Mouse (Mus musculus) CH12.LX (cell line): ENCODE results near the gene Foxn1. TPM values are rescaled to one million over a fixed set of nuclear protein-coding genes. Genes with fewer than 3 reads are reported as not detected.

Experiments used
- DNase-seq: peaks from one replicate; pipeline ENCODE4 v3.0.0-alpha.2; 2013; ENCODE audit errors: extremely low read depth
- H3K27ac ChIP-seq: 2 replicates; pipeline ENCODE4 v1.5.1; 2012; ENCODE audit warnings: low read depth, mild to moderate bottlenecking, control low read depth, moderate library complexity; ENCODE audit not compliant: insufficient read depth
- H3K27me3 ChIP-seq: replicated peaks from 2 replicates; pipeline ENCODE3; 2012; ENCODE audit warnings: inconsistent platforms
- H3K36me3 ChIP-seq, 2 experiments: replicated peaks in 1 of 2; 2 replicates each; pipeline versions ENCODE3 to v1.6.1; 2012; ENCODE audit warnings: inconsistent platforms in 1 of 2, low read length in 1 of 2, mild to moderate bottlenecking in 1 of 2, mixed read lengths in 1 of 2, moderate library complexity in 1 of 2; ENCODE audit not compliant: control insufficient read depth in 1 of 2, insufficient read depth in 1 of 2
- H3K4me1 ChIP-seq, 2 experiments: 2 replicates each; pipeline ENCODE4 v1.6.1; 2012; ENCODE audit warnings: inconsistent platforms in 1 of 2, moderate library complexity in 1 of 2; ENCODE audit not compliant: insufficient read depth in 2 of 2, control insufficient read depth in 1 of 2
- H3K4me2 ChIP-seq: 2 replicates; pipeline ENCODE4 v1.6.1; 2012; ENCODE audit warnings: low read depth, mild to moderate bottlenecking, control low read depth; ENCODE audit not compliant: poor library complexity, insufficient read depth, severe bottlenecking
- H3K4me3 ChIP-seq, 3 experiments: fragments of 150-350 bp in 1 of 3; sonication (generic) in 1 of 3; replicated peaks in 1 of 3; 2 replicates each; pipeline versions ENCODE3 to v1.5.1; 2011 to 2012; ENCODE audit warnings: low read depth in 2 of 3, low read length in 2 of 3, mild to moderate bottlenecking in 2 of 3, moderate library complexity in 2 of 3, control low read depth in 1 of 3, improper control_type of control experiment in 1 of 3, inconsistent platforms in 1 of 3, mixed read lengths in 1 of 3; ENCODE audit not compliant: poor library complexity in 1 of 3
- H3K79me2 ChIP-seq: replicated peaks from 2 replicates; pipeline ENCODE4 v1.6.1; 2012; ENCODE audit warnings: mild to moderate bottlenecking, moderate library complexity; ENCODE audit not compliant: control insufficient read depth, poor library complexity, insufficient read depth, severe bottlenecking; ENCODE audit errors: extremely low read depth
- H3K9ac ChIP-seq: 2 replicates; pipeline ENCODE4 v1.6.1; 2012; ENCODE audit warnings: low read depth, mild to moderate bottlenecking, control low read depth, moderate library complexity; ENCODE audit not compliant: insufficient read depth
- H3K9me3 ChIP-seq: replicated peaks from 2 replicates; pipeline ENCODE3; 2012; ENCODE audit warnings: low read length, inconsistent platforms, mixed read lengths
- BHLHE40 ChIP-seq: IDR thresholded peaks from 2 replicates; pipeline ENCODE4 v1.6.1; 2011; ENCODE audit warnings: mild to moderate bottlenecking, low read depth, low read length, improper control_type of control experiment
- CTCF ChIP-seq, 2 experiments: IDR thresholded peaks in 1 of 2; conservative IDR thresholded peaks in 1 of 2; 2 replicates each; pipeline ENCODE4 v1.5.1; 2011 to 2012; ENCODE audit warnings: low read depth in 2 of 2, low read length in 2 of 2, improper control_type of control experiment in 1 of 2, inconsistent platforms in 1 of 2, mild to moderate bottlenecking in 1 of 2, moderate library complexity in 1 of 2
- E2F4 ChIP-seq: IDR thresholded peaks from 2 replicates; pipeline ENCODE4 v1.6.1; 2011; ENCODE audit warnings: low read depth, low read length, improper control_type of control experiment; ENCODE audit not compliant: insufficient replicate concordance
- EP300 ChIP-seq: IDR thresholded peaks from 2 replicates; pipeline ENCODE4 v1.6.1; 2011; ENCODE audit warnings: low read length, improper control_type of control experiment
- ETS1 ChIP-seq: conservative IDR thresholded peaks from 2 replicates; pipeline ENCODE4 v1.6.1; 2012; ENCODE audit warnings: low read depth, mild to moderate bottlenecking, inconsistent platforms, low read length, improper control_type of control experiment, moderate library complexity
- JUND ChIP-seq: conservative IDR thresholded peaks from 2 replicates; pipeline ENCODE4 v1.6.1; 2011; ENCODE audit warnings: low read depth, low read length, improper control_type of control experiment
- KAT2A ChIP-seq: IDR thresholded peaks from 2 replicates; pipeline ENCODE4 v1.6.1; 2012; ENCODE audit warnings: low read length, improper control_type of control experiment, inconsistent platforms; ENCODE audit not compliant: insufficient replicate concordance
- MAZ ChIP-seq: IDR thresholded peaks from 2 replicates; pipeline ENCODE4 v1.6.1; 2012; ENCODE audit warnings: low read depth, mild to moderate bottlenecking, inconsistent platforms, low read length, improper control_type of control experiment, moderate library complexity
- MEF2A ChIP-seq: IDR thresholded peaks from 2 replicates; pipeline ENCODE4 v1.6.1; 2014; ENCODE audit warnings: low read depth, mild to moderate bottlenecking, inconsistent platforms, low read length, improper control_type of control experiment, borderline replicate concordance
- MYC ChIP-seq: IDR thresholded peaks from 2 replicates; pipeline ENCODE4 v1.6.1; 2011; ENCODE audit warnings: low read depth, mild to moderate bottlenecking, improper control_type of control experiment, low read length
- NRF1 ChIP-seq: IDR thresholded peaks from 2 replicates; pipeline ENCODE4 v1.6.1; 2014; ENCODE audit warnings: low read depth, mild to moderate bottlenecking, inconsistent platforms, low read length, improper control_type of control experiment, moderate library complexity
- POLR2A ChIP-seq: IDR thresholded peaks from 2 replicates; pipeline ENCODE4 v1.6.1; 2011; ENCODE audit warnings: low read depth, mild to moderate bottlenecking, improper control_type of control experiment, low read length
- POLR2AphosphoS2 ChIP-seq: IDR thresholded peaks from 2 replicates; pipeline ENCODE4 v1.6.1; 2011; ENCODE audit warnings: low read depth, low read length, improper control_type of control experiment
- RAD21 ChIP-seq: IDR thresholded peaks from 2 replicates; pipeline ENCODE4 v1.6.1; 2011; ENCODE audit warnings: low read depth, mild to moderate bottlenecking, low read length, improper control_type of control experiment, moderate library complexity
- RCOR1 ChIP-seq: conservative IDR thresholded peaks from 2 replicates; pipeline ENCODE4 v1.6.1; 2012; ENCODE audit warnings: low read depth, mild to moderate bottlenecking, inconsistent platforms, low read length, improper control_type of control experiment
- SIN3A ChIP-seq: IDR thresholded peaks from 2 replicates; pipeline ENCODE4 v1.6.1; 2012; ENCODE audit warnings: low read length, improper control_type of control experiment, inconsistent platforms
- SMC3 ChIP-seq: IDR thresholded peaks from 2 replicates; pipeline ENCODE4 v1.6.1; 2011; ENCODE audit warnings: low read depth, low read length, improper control_type of control experiment
- USF2 ChIP-seq: conservative IDR thresholded peaks from 2 replicates; pipeline ENCODE4 v1.6.1; 2011; ENCODE audit warnings: low read depth, low read length, improper control_type of control experiment
- ZMIZ1 ChIP-seq: IDR thresholded peaks from 2 replicates; pipeline ENCODE4 v1.6.1; 2012; ENCODE audit warnings: low read depth, mild to moderate bottlenecking, inconsistent platforms, low read length, improper control_type of control experiment
- dilution Hi-C: fragments of 300-500 bp; cut with MboI; formaldehyde crosslinking; loops from 2 replicates; pipeline ENCODE4 v1.14.3; 2020; ENCODE audit warnings: low sequenced_read_pairs; ENCODE audit not compliant: extremely low pct_unique_long_range_greater_than_20kb, extremely low pct_ligation_motif_present
- in situ Hi-C: fragments of 300-500 bp; cut with MboI; formaldehyde crosslinking; loops from 3 replicates; pipeline ENCODE4 v1.14.3; 2019; ENCODE audit warnings: low sequenced_read_pairs, low pct_ligation_motif_present, low pct_unique_long_range_greater_than_20kb, mixed read lengths
- polyA plus RNA-seq: library from polyadenylated mRNA; unstranded; fragments of >175 nt; gene quantifications from 2 replicates; pipeline ENCODE4 v1.2.1, GENCODE M21; 2012; ENCODE audit warnings: low read depth; ENCODE audit not compliant: insufficient read length
- total RNA-seq, 2 experiments: library from RNA; depleted of rRNA; stranded (reverse); fragments of 300-350 nt in 1 of 2; fragments of >200 nt in 1 of 2; gene quantifications; 2 replicates each; pipeline ENCODE4 v1.2.3; 2012 to 2014

The Foxn1 gene
- total and polyA plus RNA-seq, 3 experiments = not detected

GRCm38 (mm10) chr11:78425572-78425971 lies 39.2 kb upstream of the Foxn1 start:
- dilution Hi-C loops = no loop called here
- no peak overlapping the region for H3K4me3 ChIP-seq
- no peak overlapping the region for H3K4me2 ChIP-seq
- H3K9ac ChIP-seq = no peak overlapping the region
- peaks cover 62% of the 10 kb centered on the region for H3K27me3 ChIP-seq
- no peak overlapping the region for H3K27ac ChIP-seq
- H3K36me3 ChIP-seq = no peaks in the 10 kb centered on the region
- in situ Hi-C loops = no loop called here
- peaks cover under 1% of the 10 kb centered on the region in 2 experiments; a peak in 2 of 4 replicates for H3K4me1 ChIP-seq
- no peaks in the 10 kb centered on the region for H3K9me3 ChIP-seq
- no peaks in the 10 kb centered on the region for H3K79me2 ChIP-seq
- TF ChIP-seq MYC (no peak), SIN3A (no peak), BHLHE40 (no peak), E2F4 (no peak), POLR2A (no peak), EP300 (no peak), MEF2A (no peak), ETS1 (no peak), ZMIZ1 (no peak), CTCF (conservative IDR thresholded peaks at IDR 0.05 in 1 of 2, IDR thresholded peaks at IDR 0.05 in 1 of 2; ENCODE audit: low read depth in 2 of 2, low read length in 2 of 2) (no peak), USF2 (no peak), JUND (no peak), RCOR1 (no peak)
- DNase-seq = no peak

GRCm38 (mm10) chr11:78424352-78424751 lies 38.0 kb upstream of the Foxn1 start:
- no peak for DNase-seq
- Histone ChIP-seq H3K27me3 (peaks cover 70% of the 10 kb centered on the region), H3K4me2 (no peak overlapping the region), H3K27ac (no peak overlapping the region), H3K4me1 (peaks cover 5 to 7% of the 10 kb centered on the region in 2 experiments; a peak in 2 of 4 replicates), H3K9me3 (no peaks in the 10 kb centered on the region), H3K79me2 (no peaks in the 10 kb centered on the region), H3K9ac (no peak overlapping the region)
- dilution Hi-C loops = no loop called here
- TF ChIP-seq SMC3 (no peak), ZMIZ1 (no peak), MEF2A (no peak), CTCF (conservative IDR thresholded peaks at IDR 0.05 in 1 of 2, IDR thresholded peaks at IDR 0.05 in 1 of 2; ENCODE audit: low read depth in 2 of 2, low read length in 2 of 2) (no peak), KAT2A (no peak), MAZ (no peak), RAD21 (no peak), BHLHE40 (no peak), NRF1 (no peak), JUND (no peak), POLR2AphosphoS2 (no peak)
- TF ChIP-seq, all 38 proteins: peak for 0
- Histone ChIP-seq H3K36me3 (no peaks in the 10 kb centered on the region), H3K4me3 (no peak overlapping the region)
- in situ Hi-C loops = no loop called here
